Mouse (Mus musculus): ENCODE measurements around the gene Frmd4b. TPM values are rescaled to one million over a fixed set of nuclear protein-coding genes. Genes with fewer than 3 reads are reported as not detected.
A peak's percentile ranks its signal among the peaks of the same experiment; 100 is the strongest.

Frmd4b gene
- total RNA-seq, 1 experiment from 2014 or later: 8.4 TPM

- ATAC-seq (replicated peaks; ENCODE audit: low read depth, poor library complexity, severe bottlenecking): no peak
Measured at GRCm38 (mm10) chr6:97486813-97487361, 130.5 kb downstream of the Frmd4b start.

DNA sequence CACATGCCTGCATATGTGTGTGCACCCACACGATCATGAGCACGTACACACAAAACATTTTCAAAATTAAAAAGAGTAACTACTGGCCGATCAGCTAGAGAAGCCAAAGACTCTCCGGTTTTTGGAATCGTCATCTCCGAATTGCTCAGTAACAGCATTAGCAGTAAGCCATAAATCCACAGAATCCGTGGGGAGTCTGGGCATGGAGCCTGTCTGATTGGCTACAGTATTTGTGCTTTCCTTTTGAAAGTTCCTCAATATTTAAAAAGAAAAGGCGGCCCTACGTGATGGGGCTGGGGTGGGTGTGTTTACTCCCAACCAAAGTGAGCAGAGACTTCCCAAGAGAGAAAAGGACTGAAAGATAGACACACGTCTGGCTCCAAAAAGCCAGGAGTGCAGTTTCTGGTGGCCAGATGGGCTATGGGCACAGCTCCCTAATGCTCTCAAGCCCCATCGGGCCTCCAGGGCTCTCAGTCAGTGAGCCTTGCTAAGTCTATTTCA, 131.4 kb downstream of the Frmd4b start:
- ATAC-seq (replicated peaks; ENCODE audit: low read depth, poor library complexity, severe bottlenecking): no peak

DNA sequence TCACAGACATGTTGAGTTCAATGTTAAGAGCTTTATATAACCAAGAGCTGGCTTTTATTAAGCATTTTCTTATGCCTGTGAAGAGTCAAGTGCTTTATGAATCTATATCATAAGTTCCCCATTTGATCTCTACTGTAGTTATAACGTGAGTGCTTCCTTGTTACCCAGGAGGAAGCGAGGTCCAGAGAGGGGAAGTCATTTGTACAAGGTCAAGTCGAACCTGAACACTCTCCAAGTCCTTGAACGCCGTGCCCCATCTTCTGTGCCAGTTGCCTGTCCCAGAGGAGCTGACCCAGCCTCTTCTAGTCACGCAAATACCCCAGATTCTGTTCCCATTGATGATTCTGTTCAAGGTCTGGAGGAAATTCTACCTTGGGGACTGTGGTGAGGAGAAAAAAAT, 135.4 kb downstream of the Frmd4b start:
- peak; percentile 57 for ATAC-seq (replicated peaks; ENCODE audit: low read depth, poor library complexity, severe bottlenecking)

- ATAC-seq (replicated peaks; ENCODE audit: low read depth, poor library complexity, severe bottlenecking): peak; percentile 52; the same call in 1 of the 2 replicates
Measured at GRCm38 (mm10) chr6:97478981-97479860, 138.1 kb downstream of the Frmd4b start.

DNA sequence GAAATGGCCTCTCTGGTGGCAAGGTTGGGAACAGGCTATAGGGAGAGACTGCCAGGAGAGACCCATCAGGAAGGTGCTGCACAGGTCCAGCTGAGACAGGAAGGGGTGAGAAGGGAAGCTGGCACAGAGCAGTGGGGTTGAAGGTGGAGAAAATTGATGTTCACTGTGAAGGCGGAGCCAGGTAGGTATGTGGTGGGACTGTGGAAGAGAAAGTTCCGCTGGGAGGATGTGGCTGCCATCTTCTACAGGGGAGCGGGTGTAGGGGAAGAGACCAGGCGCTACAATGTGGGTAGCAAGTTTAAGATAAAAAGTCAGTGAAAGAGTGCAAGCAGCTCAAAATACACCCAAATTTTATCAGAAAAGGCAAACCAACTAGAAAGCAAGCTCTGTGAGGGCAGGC, 143.7 kb downstream of the Frmd4b start:
- ATAC-seq (replicated peaks; ENCODE audit: low read depth, poor library complexity, severe bottlenecking): peak; percentile 43; the same call in 1 of the 2 replicates

GRCm38 (mm10) chr6:97472873-97473550, 144.3 kb downstream of the Frmd4b start:
- peak; percentile 59 for ATAC-seq (replicated peaks; ENCODE audit: low read depth, poor library complexity, severe bottlenecking)

DNA sequence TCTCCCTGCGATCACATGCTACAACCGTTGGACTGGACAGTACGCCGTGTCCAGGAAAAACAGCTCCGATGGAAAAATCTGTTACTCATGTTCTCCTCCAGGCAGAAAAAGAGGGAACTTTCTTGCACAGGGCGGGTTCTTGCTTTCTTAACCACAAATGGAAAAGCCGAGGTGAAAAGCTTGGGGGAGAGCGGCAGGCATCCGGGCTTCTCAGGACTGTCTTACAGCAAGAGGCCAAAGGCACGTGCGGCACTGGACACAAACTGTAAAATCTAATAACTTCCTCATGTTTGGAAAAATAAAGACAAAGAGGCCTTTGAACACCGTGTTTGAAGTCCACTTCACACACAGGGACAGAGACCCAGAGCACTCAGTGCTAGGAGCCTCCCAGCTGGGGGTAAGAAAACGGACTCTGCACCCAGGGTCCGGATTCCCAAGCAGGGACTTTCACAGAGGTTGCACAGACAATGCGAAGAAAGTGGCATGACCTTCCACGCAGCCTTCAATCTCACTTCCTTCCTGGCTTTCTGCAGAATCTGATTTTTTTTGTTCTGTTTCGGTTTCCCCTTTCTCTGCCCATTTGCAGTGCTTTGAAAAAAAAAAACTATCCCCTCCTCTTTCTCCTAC, 153.3 kb downstream of the Frmd4b start:
- peak; percentile 76 for ATAC-seq (replicated peaks; ENCODE audit: low read depth, poor library complexity, severe bottlenecking)

GRCm38 (mm10) chr6:97462421-97462820, 154.9 kb downstream of the Frmd4b start:
- ATAC-seq (replicated peaks; ENCODE audit: low read depth, poor library complexity, severe bottlenecking): no peak

DNA sequence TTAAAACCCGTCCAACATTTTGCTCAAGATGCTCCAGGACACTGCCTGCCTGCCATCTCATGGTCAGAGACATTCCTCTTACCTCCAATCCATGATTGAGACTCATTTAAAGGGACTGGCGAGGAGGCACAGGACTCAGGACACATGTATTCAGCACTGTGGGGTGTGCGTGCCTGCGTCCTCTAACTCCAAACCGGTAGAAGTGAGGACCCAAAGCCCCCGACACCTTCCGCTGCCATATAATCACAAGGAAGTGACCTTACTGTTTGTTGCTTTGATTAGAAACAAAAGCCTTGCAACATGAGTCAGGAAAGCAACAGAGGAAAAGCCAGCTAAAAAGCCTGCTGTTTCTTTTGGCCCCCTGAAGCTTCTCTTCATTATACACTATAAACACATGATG, 158.2 kb downstream of the Frmd4b start:
- ATAC-seq (replicated peaks; ENCODE audit: low read depth, poor library complexity, severe bottlenecking): no peak

DNA sequence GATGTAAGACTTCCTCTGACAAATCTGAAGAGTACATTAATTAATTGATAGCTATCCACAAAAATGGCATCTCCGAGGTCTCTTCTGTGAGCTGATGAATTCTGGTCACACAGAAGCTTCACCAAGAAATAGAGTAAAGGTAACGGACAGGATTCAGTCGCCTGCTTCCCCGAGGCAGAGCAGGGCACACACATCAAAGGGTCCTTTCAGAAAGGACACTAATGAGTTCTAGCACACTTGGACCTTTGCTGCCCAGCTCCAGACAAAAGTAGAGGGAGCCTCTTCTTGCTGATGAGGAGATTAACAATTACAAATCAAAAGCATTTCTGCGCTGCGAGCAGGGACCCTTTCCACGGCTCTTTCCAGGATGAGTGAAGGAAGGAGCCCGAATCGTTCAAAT, 159.0 kb downstream of the Frmd4b start:
- ATAC-seq (replicated peaks; ENCODE audit: low read depth, poor library complexity, severe bottlenecking): no peak

DNA sequence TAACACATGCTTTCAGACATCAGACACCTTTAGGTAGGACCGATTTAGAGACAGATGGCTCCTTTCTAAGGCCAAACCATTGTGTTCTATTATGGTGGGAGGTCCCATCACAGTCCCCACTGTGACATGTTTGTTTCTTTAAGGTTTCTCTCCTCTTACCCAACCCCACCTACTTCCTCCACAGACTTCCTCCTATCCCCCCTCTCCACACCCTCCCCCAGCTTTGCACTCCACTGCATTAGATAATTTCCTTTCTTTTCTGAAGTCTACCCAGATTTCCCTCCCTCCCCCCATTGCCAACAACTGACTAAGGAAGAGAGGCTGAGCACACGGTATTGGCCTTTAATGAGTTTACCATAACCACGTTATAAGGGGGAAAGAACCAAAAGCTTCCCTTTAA, 159.4 kb downstream of the Frmd4b start:
- peak; percentile 68 for ATAC-seq (replicated peaks; ENCODE audit: low read depth, poor library complexity, severe bottlenecking)

DNA sequence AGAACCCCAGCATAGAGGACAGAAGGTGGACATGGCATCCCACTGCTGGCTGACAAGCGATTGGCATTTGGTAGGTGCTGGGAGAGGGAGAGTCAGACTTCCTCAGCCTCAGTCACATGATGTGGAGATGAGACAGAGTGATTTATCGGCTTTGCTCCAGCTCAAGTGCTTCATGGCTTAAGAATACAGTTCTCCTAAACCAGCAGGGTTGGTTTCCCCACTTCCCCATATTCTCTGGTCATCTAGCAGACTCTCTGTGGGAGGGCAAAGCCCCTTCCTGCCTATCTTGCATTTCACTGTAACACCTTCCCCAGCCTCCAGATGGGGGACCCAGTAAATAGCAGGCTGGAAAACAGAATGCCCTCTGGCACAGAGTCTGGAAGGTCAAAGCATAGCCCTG, 160.1 kb downstream of the Frmd4b start:
- ATAC-seq (replicated peaks; ENCODE audit: low read depth, poor library complexity, severe bottlenecking): peak; percentile 84

DNA sequence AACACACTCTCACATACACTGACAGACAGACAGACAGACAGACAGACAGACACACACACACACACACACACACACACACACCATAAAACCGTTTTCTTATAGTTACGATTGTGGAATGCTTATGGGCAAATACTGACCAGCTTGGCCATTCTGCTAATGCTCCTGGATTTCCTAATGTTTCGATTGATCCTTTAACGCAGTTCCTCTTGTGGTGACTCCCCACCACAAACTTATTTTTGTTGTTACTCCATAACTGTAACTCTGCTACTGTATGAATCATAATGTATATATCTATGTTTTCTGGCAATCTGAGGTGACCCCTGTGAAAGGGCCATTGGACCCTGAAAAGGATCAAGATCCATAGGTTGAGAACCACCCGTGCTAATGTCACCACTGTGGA, 165.1 kb downstream of the Frmd4b start:
- ATAC-seq (replicated peaks; ENCODE audit: low read depth, poor library complexity, severe bottlenecking): peak; percentile 26

DNA sequence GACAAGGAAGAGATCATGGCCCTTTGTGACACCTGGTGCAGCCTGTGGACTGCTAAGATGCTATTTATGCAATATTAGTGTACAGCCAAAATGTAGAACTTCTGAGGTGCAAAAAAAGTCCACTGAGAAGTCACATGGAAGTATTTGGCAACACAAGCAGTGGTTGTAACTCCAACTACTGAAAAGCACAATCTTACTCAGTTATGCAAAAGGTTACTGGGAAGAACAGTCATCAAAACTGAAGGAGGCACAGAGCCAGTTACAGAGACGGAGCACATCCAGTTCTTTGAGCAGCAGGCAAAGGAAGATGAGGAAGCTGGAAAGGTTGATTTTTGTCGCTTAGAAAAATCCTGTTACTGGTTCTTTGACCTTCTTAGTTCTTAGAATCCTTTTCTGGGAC, 167.5 kb downstream of the Frmd4b start:
- no peak for ATAC-seq (replicated peaks; ENCODE audit: low read depth, poor library complexity, severe bottlenecking)

- peak; percentile 70; the same call in 1 of the 2 replicates for ATAC-seq (replicated peaks; ENCODE audit: low read depth, poor library complexity, severe bottlenecking)
Measured at GRCm38 (mm10) chr6:97447020-97447419, 170.3 kb downstream of the Frmd4b start.

GRCm38 (mm10) chr6:97444145-97444544, 173.2 kb downstream of the Frmd4b start:
- ATAC-seq (replicated peaks; ENCODE audit: low read depth, poor library complexity, severe bottlenecking): no peak

- ATAC-seq (replicated peaks; ENCODE audit: low read depth, poor library complexity, severe bottlenecking): no peak
Measured at GRCm38 (mm10) chr6:97443522-97443921, 173.8 kb downstream of the Frmd4b start.

- ATAC-seq (replicated peaks; ENCODE audit: low read depth, poor library complexity, severe bottlenecking): peak; percentile 46
Measured at GRCm38 (mm10) chr6:97441357-97441756, 176.0 kb downstream of the Frmd4b start.

DNA sequence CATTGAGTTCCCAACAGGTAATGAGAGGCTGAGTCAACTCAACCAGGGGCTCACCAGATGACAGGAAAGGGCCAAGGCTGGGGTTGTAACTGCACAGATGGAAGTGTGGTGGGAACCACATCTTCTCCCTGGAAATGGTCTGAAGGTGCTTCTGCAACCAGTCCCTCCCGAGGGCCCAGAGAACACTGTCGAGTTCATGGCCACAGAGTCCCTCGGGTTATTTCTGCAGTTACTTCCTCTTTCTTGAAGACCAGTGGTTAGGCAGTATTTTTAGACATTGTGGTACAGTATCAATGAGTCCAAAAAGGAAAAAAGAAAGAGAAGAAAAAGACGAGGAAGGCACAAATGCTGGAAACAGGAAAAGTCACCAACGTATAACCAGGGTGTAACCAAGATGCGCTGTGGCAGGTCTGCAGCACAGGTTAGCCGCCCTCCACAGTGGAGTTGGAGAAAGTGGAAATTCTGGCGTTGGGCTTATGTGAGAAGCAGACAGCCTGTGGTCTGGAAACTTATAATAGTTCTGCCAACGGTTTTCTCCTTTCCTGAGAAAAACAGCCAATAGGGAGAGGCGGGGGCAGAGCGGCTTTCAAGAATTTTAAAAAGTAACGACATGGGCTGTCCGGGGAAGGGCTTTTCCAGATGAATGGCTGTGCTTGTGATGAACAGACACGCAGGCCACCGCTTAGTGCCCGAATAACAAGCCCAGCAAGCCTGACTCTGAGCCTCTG, 178.3 kb downstream of the Frmd4b start:
- ATAC-seq (replicated peaks; ENCODE audit: low read depth, poor library complexity, severe bottlenecking): peak; percentile 90

GRCm38 (mm10) chr6:97434753-97435152, 182.6 kb downstream of the Frmd4b start:
- no peak for ATAC-seq (replicated peaks; ENCODE audit: low read depth, poor library complexity, severe bottlenecking)
